In genomic region chr8:70594621-70595564, GRCm38 (mm10) we compare ENCODE assay signal across 8 mouse cellular contexts. TPM values are rescaled to one million over a fixed set of nuclear protein-coding genes. Genes with fewer than 3 reads are reported as not detected.
A peak's percentile ranks its signal among the peaks of the same experiment; 100 is the strongest.
DNase-seq lines count a peak whose midpoint lies in the region; ATAC-seq lines count a peak whose summit lies in the region.

No protein-coding gene starts in this region.

- no peaks in the 10 kb centered on the region for H3K27me3 ChIP-seq in heart, embryonic 16.5 days (ENCODE audit: control insufficient read depth, insufficient read depth, low read length)
- H3K27me3 ChIP-seq in limb, embryonic 11.5 days (ENCODE audit: control insufficient read depth, insufficient read depth, low read length) = 0 out of 2 replicates have a peak, but pooled peaks cover 2% of the 10 kb centered on the region
- peaks cover 44% of the 10 kb centered on the region for H3K27me3 ChIP-seq in midbrain, embryonic 12.5 days

- H3K27ac ChIP-seq in heart, embryonic 16.5 days (ENCODE audit: low read length) = peak overlapping the region; percentile 87
- H3K27ac ChIP-seq in limb, embryonic 11.5 days (replicated peaks; ENCODE audit: low read depth, low read length) = peak overlapping the region; percentile 68
- peak overlapping the region; percentile 64 for H3K27ac ChIP-seq in midbrain, embryonic 12.5 days (replicated peaks)

- no peaks in the 10 kb centered on the region for H3K9me3 ChIP-seq in heart, embryonic 16.5 days (replicated peaks; ENCODE audit: control insufficient read depth, low read length)
- H3K9me3 ChIP-seq in limb, embryonic 11.5 days (ENCODE audit: control insufficient read depth, low read length) = no peaks in the 10 kb centered on the region
- no peaks in the 10 kb centered on the region for H3K9me3 ChIP-seq in midbrain, embryonic 12.5 days

- H3K4me1 ChIP-seq in heart, embryonic 16.5 days (ENCODE audit: control insufficient read depth, insufficient read depth, low read length) = peaks cover 27% of the 10 kb centered on the region
- H3K4me1 ChIP-seq in limb, embryonic 11.5 days (ENCODE audit: control insufficient read depth, insufficient read depth, low read length) = peaks cover 43% of the 10 kb centered on the region
- peaks cover 56% of the 10 kb centered on the region for H3K4me1 ChIP-seq in midbrain, embryonic 12.5 days

- peak overlapping the region; percentile 99 for H3K4me2 ChIP-seq in heart, embryonic 16.5 days (ENCODE audit: low read depth, low read length)
- H3K4me2 ChIP-seq in limb, embryonic 11.5 days (ENCODE audit: low read depth, severe bottlenecking) = peak overlapping the region; percentile 95
- peak overlapping the region; percentile 98 for H3K4me2 ChIP-seq in midbrain, embryonic 12.5 days (replicated peaks)

- peak overlapping the region; percentile 71 for H3K4me3 ChIP-seq in heart, embryonic 16.5 days (ENCODE audit: low read length)
- H3K4me3 ChIP-seq in limb, embryonic 11.5 days (ENCODE audit: low read depth, low read length) = peak overlapping the region; percentile 63
- peak overlapping the region; percentile 63 for H3K4me3 ChIP-seq in midbrain, embryonic 12.5 days

- H3K9ac ChIP-seq in heart, embryonic 16.5 days (ENCODE audit: low read length) = peak overlapping the region; percentile 88
- H3K9ac ChIP-seq in limb, embryonic 11.5 days (ENCODE audit: low read length) = peak overlapping the region; percentile 67
- peak overlapping the region; percentile 77 for H3K9ac ChIP-seq in midbrain, embryonic 12.5 days (replicated peaks)

- 9% methylated on average over 82 of the region's 82 CpGs for WGBS in heart, embryonic 16.5 days
- 11% methylated on average over 82 of the region's 82 CpGs for WGBS in limb, embryonic 11.5 days
- 10% methylated on average over 82 of the region's 82 CpGs for WGBS in midbrain, embryonic 12.5 days

- ATAC-seq in heart, embryonic 16.5 days (replicated peaks; ENCODE audit: extremely low read depth, insufficient read depth, low FRiP score) = peak; percentile 3
- peak; percentile 2; the same call in 1 of the 2 replicates for ATAC-seq in limb, embryonic 11.5 days (ENCODE audit: insufficient number of reproducible peaks, low FRiP score, low TSS enrichment, low read depth)
- peak; percentile 10 for ATAC-seq in midbrain, embryonic 12.5 days (ENCODE audit: low FRiP score, low read depth)

- H3K36me3 ChIP-seq in heart, embryonic 16.5 days (ENCODE audit: control insufficient read depth, insufficient read depth) = peaks cover 18% of the 10 kb centered on the region
- H3K36me3 ChIP-seq in limb, embryonic 11.5 days (ENCODE audit: control insufficient read depth, insufficient read depth, low read length) = peaks cover 11% of the 10 kb centered on the region
- H3K36me3 ChIP-seq in midbrain, embryonic 12.5 days = peaks cover 32% of the 10 kb centered on the region

- peak; percentile 45 for DNase-seq in right cerebral cortex, postnatal 14 days
- no peak for DNase-seq in right cerebral cortex, adult 2 months (ENCODE audit: low spot score in 2 of 2)
- peak; percentile 73 for DNase-seq in cerebellum, adult 9-11 months
- DNase-seq in limb, embryonic 11.5 days (ENCODE audit: low spot score) = peak; percentile 67
- DNase-seq in thymus, postnatal 4 days = peak; percentile 68
- no peak for DNase-seq in urinary bladder, postnatal 36 days (ENCODE audit: low spot score in 2 of 2)

RNA-seq across cellular contexts. Expression of gene Isyna1, which starts 0.7 kb away (rescaled TPM):
- 111 and 117 TPM in 2 replicates for polyA plus RNA-seq in heart, embryonic 16.5 days (2015; fragmentation: Nextera tagmentation; extraction: Ambion mirVana)
- polyA plus RNA-seq in limb, embryonic 11.5 days (2014; fragmentation: Nextera tagmentation; extraction: Ambion mirVana) = 100 and 114 TPM in 2 replicates
- 107 and 112 TPM in 2 replicates for polyA plus RNA-seq in midbrain, embryonic 12.5 days (2016; fragmentation: Nextera tagmentation; extraction: Ambion mirVana)

RNA-seq across cellular contexts. Expression of gene Ssbp4, which starts 13.8 kb away (rescaled TPM):
- polyA plus RNA-seq in heart, embryonic 16.5 days (2015; fragmentation: Nextera tagmentation; extraction: Ambion mirVana) = 68.4 and 69.5 TPM in 2 replicates
- 167 and 177 TPM in 2 replicates for polyA plus RNA-seq in limb, embryonic 11.5 days (2014; fragmentation: Nextera tagmentation; extraction: Ambion mirVana)
- polyA plus RNA-seq in midbrain, embryonic 12.5 days (2016; fragmentation: Nextera tagmentation; extraction: Ambion mirVana) = 115 and 118 TPM in 2 replicates

RNA-seq across cellular contexts. Expression of gene Lrrc25, which starts 21.1 kb away (rescaled TPM):
- 1.8 and 2.3 TPM in 2 replicates for polyA plus RNA-seq in heart, embryonic 16.5 days (2015; fragmentation: Nextera tagmentation; extraction: Ambion mirVana)
- polyA plus RNA-seq in limb, embryonic 11.5 days (2014; fragmentation: Nextera tagmentation; extraction: Ambion mirVana) = 0.57 TPM in 2 replicates
- polyA plus RNA-seq in midbrain, embryonic 12.5 days (2016; fragmentation: Nextera tagmentation; extraction: Ambion mirVana) = 1.0 and 1.6 TPM in 2 replicates

RNA-seq across cellular contexts. Expression of gene Gdf15, which starts 37.4 kb away (rescaled TPM):
- polyA plus RNA-seq in heart, embryonic 16.5 days (2015; fragmentation: Nextera tagmentation; extraction: Ambion mirVana) = 1.2 and 1.6 TPM in 2 replicates
- 0.15 TPM in 1 of 2 replicates, not detected in the other for polyA plus RNA-seq in limb, embryonic 11.5 days (2014; fragmentation: Nextera tagmentation; extraction: Ambion mirVana)
- polyA plus RNA-seq in midbrain, embryonic 12.5 days (2016; fragmentation: Nextera tagmentation; extraction: Ambion mirVana) = 0.17 TPM in 1 of 2 replicates, not detected in the other

RNA-seq across cellular contexts. Expression of gene Ell, which starts 55.6 kb away (rescaled TPM):
- polyA plus RNA-seq in heart, embryonic 16.5 days (2015; fragmentation: Nextera tagmentation; extraction: Ambion mirVana) = 14.0 and 15.4 TPM in 2 replicates
- polyA plus RNA-seq in limb, embryonic 11.5 days (2014; fragmentation: Nextera tagmentation; extraction: Ambion mirVana) = 19.5 and 20.1 TPM in 2 replicates
- polyA plus RNA-seq in midbrain, embryonic 12.5 days (2016; fragmentation: Nextera tagmentation; extraction: Ambion mirVana) = 18.7 and 21.6 TPM in 2 replicates

Comparison
In these comparisons a context has a peak if more than half of its experiments do, and no peak if none do; other contexts are left out.
1. DNase-seq: peak in right cerebral cortex, postnatal 14 days (single experiment), cerebellum, adult 9-11 months (single experiment), limb, embryonic 11.5 days (single experiment) and thymus, postnatal 4 days (single experiment); none in right cerebral cortex, adult 2 months (0 of 2) and urinary bladder, postnatal 36 days (0 of 2).
2. Peak in every context shown above with its lines, with median percentiles within 50 percentile points of each other: ATAC-seq, H3K27ac ChIP-seq, H3K4me2 ChIP-seq, H3K4me3 ChIP-seq and H3K9ac ChIP-seq.